In the genomic region with DNA sequence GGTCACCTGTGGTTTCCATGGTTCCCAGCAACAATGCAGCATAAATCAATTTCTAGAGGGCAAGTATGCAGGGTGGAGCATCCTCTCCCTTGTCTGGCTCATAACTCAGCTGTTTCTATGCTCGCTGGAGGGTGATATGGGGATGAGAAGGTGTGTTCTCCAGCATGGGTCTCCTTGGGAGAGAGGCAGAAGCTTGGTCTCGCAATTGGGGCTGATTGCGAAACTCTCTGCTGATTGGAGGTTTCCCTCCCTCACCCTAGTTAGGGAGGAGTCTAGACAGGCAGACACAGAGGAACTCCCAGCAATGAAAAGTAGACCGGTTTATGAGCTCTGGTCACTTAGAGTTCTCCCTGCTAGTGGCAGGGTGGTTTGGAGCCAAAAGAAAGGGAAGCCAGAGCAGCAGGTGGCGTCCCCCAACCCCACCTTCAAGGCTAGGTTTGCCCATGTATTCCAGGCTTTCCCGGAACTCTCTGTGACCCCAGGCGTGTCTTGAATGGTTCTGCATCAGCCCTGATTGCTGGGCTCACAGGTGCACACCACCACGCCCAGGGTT, we compare ENCODE assay signal across 11 mouse cellular contexts. TPM values are rescaled to one million over a fixed set of nuclear protein-coding genes. Genes with fewer than 3 reads are reported as not detected.
A peak's percentile ranks its signal among the peaks of the same experiment; 100 is the strongest.
DNase-seq lines count a peak whose midpoint lies in the region; ATAC-seq and TF ChIP-seq lines count a peak whose summit lies in the region.
"Had no signal": no experiment of that assay in that cellular context is flagged by ENCODE, and none has a peak within 500 bp of the region (broad histone marks: within the 10 kb centered on the region; RNA-seq: fewer than 3 reads in every experiment).

No protein-coding gene starts in this region.

- H3K36me3 ChIP-seq in lung, postnatal 0 days (ENCODE audit: insufficient read depth, low read length): no peaks in the 10 kb centered on the region
- H3K36me3 ChIP-seq: midbrain, embryonic 12.5 days had no signal

- WGBS in lung, postnatal 0 days: 49% methylated on average over 8 of the region's 8 CpGs

- H3K4me3 ChIP-seq in lung, postnatal 0 days (ENCODE audit: low read depth, low read length): no peak overlapping the region
- no peak overlapping the region for H3K4me3 ChIP-seq in layer of hippocampus, adult 2 months
- H3K4me3 ChIP-seq: midbrain, embryonic 12.5 days had no signal

- DNase-seq in urinary bladder, postnatal 14 days (ENCODE audit: low spot score): peak; percentile 61
- no peak for DNase-seq in urinary bladder, postnatal 4 days (ENCODE audit: low spot score in 2 of 2)
- DNase-seq in lung, postnatal 0 days (ENCODE audit: low spot score): peak; percentile 81
- no peak for DNase-seq in layer of hippocampus, adult 2 months (ENCODE audit: low spot score in 2 of 2)
- DNase-seq in neural tube, embryonic 10.5 days (ENCODE audit: extremely low spot score, low spot score): no peak
- DNase-seq in urinary bladder, adult 2 months (ENCODE audit: low spot score): no peak
- DNase-seq: retina, postnatal 1 day; thymus, adult 18-20 months had no signal

- no peaks in the 10 kb centered on the region for H3K4me1 ChIP-seq in lung, postnatal 0 days (ENCODE audit: insufficient read depth, low read depth, low read length)
- H3K4me1 ChIP-seq: midbrain, embryonic 12.5 days had no signal

- peak; percentile 96 for ATAC-seq in common myeloid progenitor, adult 5-6 weeks (replicated peaks; ENCODE audit: low read depth, poor library complexity, severe bottlenecking)
- peak; percentile 67 for ATAC-seq in lung, postnatal 0 days

- no peak for TF ChIP-seq EP300 in lung, postnatal 0 days (IDR thresholded peaks at IDR 0.05)

- no peak for TF ChIP-seq CTCF in lung, postnatal 0 days (IDR thresholded peaks at IDR 0.05)
- no peak for TF ChIP-seq CTCF in layer of hippocampus, adult 2 months (conservative IDR thresholded peaks at IDR 0.05)

- no peak overlapping the region for H3K4me2 ChIP-seq in lung, postnatal 0 days (replicated peaks; ENCODE audit: low read depth, low read length)
- H3K4me2 ChIP-seq: hindbrain, embryonic 14.5 days; midbrain, embryonic 12.5 days had no signal

- H3K9ac ChIP-seq in lung, postnatal 0 days (replicated peaks; ENCODE audit: low read depth): no peak overlapping the region
- H3K9ac ChIP-seq: hindbrain, embryonic 14.5 days; midbrain, embryonic 12.5 days had no signal

- no peak overlapping the region for H3K27ac ChIP-seq in lung, postnatal 0 days (ENCODE audit: low read length)
- H3K27ac ChIP-seq in layer of hippocampus, adult 2 months: no peak overlapping the region
- H3K27ac ChIP-seq: hindbrain, embryonic 14.5 days; midbrain, embryonic 12.5 days had no signal

- no peaks in the 10 kb centered on the region for H3K27me3 ChIP-seq in lung, postnatal 0 days (replicated peaks; ENCODE audit: insufficient read depth, low read length)
- H3K27me3 ChIP-seq: midbrain, embryonic 12.5 days had no signal

- H3K9me3 ChIP-seq in lung, postnatal 0 days (ENCODE audit: low read length): no peaks in the 10 kb centered on the region
- H3K9me3 ChIP-seq: midbrain, embryonic 12.5 days had no signal

RNA-seq across cellular contexts. Expression of a gene that starts 30.5 kb away (rescaled TPM):
- not detected in 2 replicates for total RNA-seq in common myeloid progenitor, adult 5-6 weeks (2017)
- polyA plus RNA-seq in lung, postnatal 0 days (2015; fragmentation: Nextera tagmentation; extraction: Ambion mirVana): 0.50 and 0.82 TPM in 2 replicates
- total RNA-seq in layer of hippocampus, adult 2 months (2021): under 1 TPM in 1 of 2 experiments, not detected in 1; 0.17 TPM
- polyA plus RNA-seq in urinary bladder, adult 2 months (2012; rRNA removed): 17.5 and 18.7 TPM in 2 replicates

Comparison
In these comparisons a context has a peak if more than half of its experiments do, and no peak if none do; other contexts are left out.
1. DNase-seq: peak in urinary bladder, postnatal 14 days (single experiment) and lung, postnatal 0 days (single experiment); none in urinary bladder, postnatal 4 days (0 of 2), layer of hippocampus, adult 2 months (0 of 2), neural tube, embryonic 10.5 days (single experiment) and urinary bladder, adult 2 months (single experiment).